Mouse (Mus musculus): ENCODE data around the gene Diexf. TPM values are rescaled to one million over a fixed set of nuclear protein-coding genes. Genes with fewer than 3 reads are reported as not detected.

Diexf gene
- 13.0 and 13.5 TPM in 2 replicates for polyA plus RNA-seq (2012; rRNA removed)

GRCm38 (mm10) chr1:193129786-193130455, at the start of gene Diexf:
Diexf (minus strand) TSS chr1:193130272.
- under 1% methylated on average over 61 of the region's 61 CpGs for WGBS
- 0 out of 2 replicates have a peak within 1 kb of the TSS, but pooled peaks have one; percentile 45 for H3K27ac ChIP-seq (ENCODE audit: insufficient read depth, low read depth, low read length)
- DNase-seq = peak; percentile 97
- peaks cover 8% of the 10 kb centered on the region; the same call in 1 of the 2 replicates for H3K4me1 ChIP-seq (ENCODE audit: control insufficient read depth, insufficient read depth, low read length)
- H3K4me3 ChIP-seq (ENCODE audit: insufficient read depth, low read depth, low read length) = peak within 1 kb of the TSS; percentile 91
- no peaks in the 10 kb centered on the region for H3K36me3 ChIP-seq (ENCODE audit: control insufficient read depth, insufficient read depth, low read length)
- H3K27me3 ChIP-seq (replicated peaks; ENCODE audit: control insufficient read depth, insufficient read depth, low read length) = no peaks in the 10 kb centered on the region
- peak; percentile 35 for TF ChIP-seq POLR2A (IDR thresholded peaks at IDR 0.05; ENCODE audit: low read depth, low read length)
- peak; percentile 98 for TF ChIP-seq CTCF (conservative IDR thresholded peaks at IDR 0.05; ENCODE audit: insufficient read depth, insufficient read length, low read depth, low read length)

- DNase-seq = no peak
- 77% methylated on average over 13 of the region's 13 CpGs for WGBS
- Histone ChIP-seq H3K4me3 (ENCODE audit: insufficient read depth, low read depth, low read length) (peak overlapping the region; percentile 88; the same call in 1 of the 2 replicates), H3K36me3 (ENCODE audit: control insufficient read depth, insufficient read depth, low read length) (peaks cover 1% of the 10 kb centered on the region; the same call in 1 of the 2 replicates), H3K27me3 (replicated peaks; ENCODE audit: control insufficient read depth, insufficient read depth, low read length) (no peaks in the 10 kb centered on the region), H3K4me1 (ENCODE audit: control insufficient read depth, insufficient read depth, low read length) (peaks cover 20% of the 10 kb centered on the region), H3K27ac (ENCODE audit: insufficient read depth, low read depth, low read length) (no peak overlapping the region)
- TF ChIP-seq CTCF (conservative IDR thresholded peaks at IDR 0.05; ENCODE audit: insufficient read depth, insufficient read length, low read depth, low read length) (no peak), POLR2A (IDR thresholded peaks at IDR 0.05; ENCODE audit: low read depth, low read length) (no peak)
Measured at GRCm38 (mm10) chr1:193174143-193174733, 44.2 kb upstream of the Diexf start.

DNA sequence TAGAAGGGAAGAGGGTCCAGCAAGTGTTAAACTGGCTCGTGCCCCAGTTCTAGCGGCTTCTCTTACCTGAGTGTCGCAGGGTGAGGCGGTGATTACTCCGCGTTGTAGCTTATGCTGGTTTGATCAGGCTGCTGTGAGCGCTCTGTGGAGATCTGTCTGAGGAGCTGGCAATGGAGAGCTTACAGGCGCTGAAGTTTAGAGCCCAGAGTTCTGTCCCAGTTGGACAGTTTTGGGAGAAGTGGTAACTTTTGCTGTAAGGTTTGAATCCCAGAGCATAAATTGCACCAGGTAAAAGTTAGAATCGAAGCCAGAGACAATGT, 43.7 kb upstream of the Diexf start:
- no peak for DNase-seq
- 15% methylated on average over 9 of the region's 9 CpGs for WGBS
- no peaks in the 10 kb centered on the region for H3K27me3 ChIP-seq (replicated peaks; ENCODE audit: control insufficient read depth, insufficient read depth, low read length)

DNA sequence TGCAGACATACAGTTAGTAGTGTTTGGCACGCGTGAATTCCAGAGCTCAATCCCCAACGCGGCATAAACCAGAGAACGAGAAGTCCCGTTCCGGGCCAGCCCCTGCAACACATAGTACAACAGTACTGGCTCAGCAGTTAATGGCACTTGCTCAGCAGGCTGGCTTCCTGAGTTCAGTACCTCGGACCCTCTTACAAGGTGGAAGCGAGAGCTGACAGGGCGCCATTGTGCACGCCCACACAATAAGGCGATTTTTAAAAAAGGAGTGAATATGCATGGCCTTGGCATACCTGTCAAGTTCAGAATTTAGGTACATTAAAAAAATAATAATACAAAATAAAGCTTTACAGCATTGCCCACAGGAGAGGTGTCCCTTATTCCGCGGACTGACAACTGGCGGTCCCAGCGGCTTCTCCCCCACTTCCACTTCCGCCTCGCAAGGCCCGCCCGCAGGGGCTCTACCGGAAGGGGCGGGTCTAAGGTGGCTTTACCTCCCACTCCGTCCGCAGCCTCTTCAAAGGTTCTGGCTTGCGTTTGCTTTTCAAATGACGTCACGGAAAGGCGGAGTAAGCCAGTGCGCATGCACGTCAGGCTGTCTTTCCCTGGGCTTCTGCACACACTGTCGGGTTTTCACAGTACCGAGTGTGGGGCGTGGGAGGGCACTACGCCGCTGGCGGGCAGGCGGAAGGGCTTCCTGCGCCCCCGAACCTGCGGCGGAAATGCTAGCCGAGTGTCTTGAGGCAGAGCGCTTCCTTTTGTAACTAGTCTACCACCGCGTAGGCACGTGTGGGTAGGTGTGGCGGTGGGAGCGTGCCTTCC, 43.1 kb upstream of the Diexf start:
- Histone ChIP-seq H3K4me1 (ENCODE audit: control insufficient read depth, insufficient read depth, low read length) (peaks cover 20% of the 10 kb centered on the region), H3K36me3 (ENCODE audit: control insufficient read depth, insufficient read depth, low read length) (peaks cover 1% of the 10 kb centered on the region; the same call in 1 of the 2 replicates), H3K27ac (ENCODE audit: insufficient read depth, low read depth, low read length) (peak overlapping the region; percentile 84), H3K4me3 (ENCODE audit: insufficient read depth, low read depth, low read length) (peak overlapping the region; percentile 88), H3K27me3 (replicated peaks; ENCODE audit: control insufficient read depth, insufficient read depth, low read length) (no peaks in the 10 kb centered on the region)
- under 1% methylated on average over 48 of the region's 48 CpGs for WGBS
- DNase-seq = peak; percentile 98
- TF ChIP-seq CTCF (conservative IDR thresholded peaks at IDR 0.05; ENCODE audit: insufficient read depth, insufficient read length, low read depth, low read length) (no peak), POLR2A (IDR thresholded peaks at IDR 0.05; ENCODE audit: low read depth, low read length) (peak; percentile 78)

More for the DNA sequence above, 43.7 kb upstream of the Diexf start:
- Histone ChIP-seq H3K4me3 (ENCODE audit: insufficient read depth, low read depth, low read length) (peak overlapping the region; percentile 88), H3K36me3 (ENCODE audit: control insufficient read depth, insufficient read depth, low read length) (peaks cover 1% of the 10 kb centered on the region; the same call in 1 of the 2 replicates), H3K27ac (ENCODE audit: insufficient read depth, low read depth, low read length) (peak overlapping the region; percentile 84), H3K4me1 (ENCODE audit: control insufficient read depth, insufficient read depth, low read length) (peaks cover 20% of the 10 kb centered on the region)
- TF ChIP-seq CTCF (conservative IDR thresholded peaks at IDR 0.05; ENCODE audit: insufficient read depth, insufficient read length, low read depth, low read length) (no peak), POLR2A (IDR thresholded peaks at IDR 0.05; ENCODE audit: low read depth, low read length) (no peak)

- H3K4me1 ChIP-seq (ENCODE audit: control insufficient read depth, insufficient read depth, low read length) = peaks cover 18% of the 10 kb centered on the region
- no peak overlapping the region for H3K27ac ChIP-seq (ENCODE audit: insufficient read depth, low read depth, low read length)
- no peaks in the 10 kb centered on the region for H3K27me3 ChIP-seq (replicated peaks; ENCODE audit: control insufficient read depth, insufficient read depth, low read length)
- WGBS = 70% methylated on average over 2 of the region's 2 CpGs
- peak; percentile 44 for DNase-seq
- H3K4me3 ChIP-seq (ENCODE audit: insufficient read depth, low read depth, low read length) = no peak overlapping the region
- H3K36me3 ChIP-seq (ENCODE audit: control insufficient read depth, insufficient read depth, low read length) = peaks cover 5% of the 10 kb centered on the region; the same call in 1 of the 2 replicates
- TF ChIP-seq CTCF (conservative IDR thresholded peaks at IDR 0.05; ENCODE audit: insufficient read depth, insufficient read length, low read depth, low read length) (no peak), POLR2A (IDR thresholded peaks at IDR 0.05; ENCODE audit: low read depth, low read length) (no peak)
Measured at GRCm38 (mm10) chr1:193169856-193170255, 39.8 kb upstream of the Diexf start.

GRCm38 (mm10) chr1:193169228-193169627, 39.2 kb upstream of the Diexf start:
- TF ChIP-seq CTCF (conservative IDR thresholded peaks at IDR 0.05; ENCODE audit: insufficient read depth, insufficient read length, low read depth, low read length) = no peak
- TF ChIP-seq POLR2A (IDR thresholded peaks at IDR 0.05; ENCODE audit: low read depth, low read length) = no peak
- H3K4me1 ChIP-seq (ENCODE audit: control insufficient read depth, insufficient read depth, low read length) = peaks cover 12% of the 10 kb centered on the region
- H3K27ac ChIP-seq (ENCODE audit: insufficient read depth, low read depth, low read length) = no peak overlapping the region
- WGBS = 80% methylated on average over 7 of the region's 7 CpGs
- peaks cover 5% of the 10 kb centered on the region; the same call in 1 of the 2 replicates for H3K36me3 ChIP-seq (ENCODE audit: control insufficient read depth, insufficient read depth, low read length)
- H3K27me3 ChIP-seq (replicated peaks; ENCODE audit: control insufficient read depth, insufficient read depth, low read length) = no peaks in the 10 kb centered on the region
- no peak for DNase-seq
- no peak overlapping the region for H3K4me3 ChIP-seq (ENCODE audit: insufficient read depth, low read depth, low read length)
